Mouse (Mus musculus) WW6 (cell line): ENCODE measurements at regions not wholly inside any gene's neighbourhood (a gene's known extent, or its start where the extent isn't known, plus 50 kb on each side); places are given as distances from the start of the nearest gene placed in this dataset.

ENCODE experiments used
- DNase-seq: peaks from one replicate; pipeline ENCODE4 v3.0.0-alpha.2; 2013; ENCODE audit warnings: low read depth, low spot score

- DNase-seq = no peak
Measured at GRCm38 (mm10) chr9:118404867-118405266, 73.1 kb upstream of the Eomes start.

GRCm38 (mm10) chr9:118405926-118406518, 72.0 kb upstream of the Eomes start:
- DNase-seq = no peak

- no peak for DNase-seq
Measured at GRCm38 (mm10) chr9:118416032-118416431, 62.0 kb upstream of the Eomes start.

GRCm38 (mm10) chr9:118416475-118416874, 61.5 kb upstream of the Eomes start:
- no peak for DNase-seq

GRCm38 (mm10) chr9:118424344-118424743, 53.7 kb upstream of the Eomes start:
- DNase-seq = no peak
